Mouse (Mus musculus) gastrocnemius, postnatal 25 days (tissue): ENCODE measurements at regions not wholly inside any gene's neighbourhood (a gene's known extent, or its start where the extent isn't known, plus 50 kb on each side); places are given as distances from the start of the nearest gene placed in this dataset.

Experiments used
- DNase-seq: peaks from one replicate; pipeline ENCODE4 v3.0.0; 2022

DNA sequence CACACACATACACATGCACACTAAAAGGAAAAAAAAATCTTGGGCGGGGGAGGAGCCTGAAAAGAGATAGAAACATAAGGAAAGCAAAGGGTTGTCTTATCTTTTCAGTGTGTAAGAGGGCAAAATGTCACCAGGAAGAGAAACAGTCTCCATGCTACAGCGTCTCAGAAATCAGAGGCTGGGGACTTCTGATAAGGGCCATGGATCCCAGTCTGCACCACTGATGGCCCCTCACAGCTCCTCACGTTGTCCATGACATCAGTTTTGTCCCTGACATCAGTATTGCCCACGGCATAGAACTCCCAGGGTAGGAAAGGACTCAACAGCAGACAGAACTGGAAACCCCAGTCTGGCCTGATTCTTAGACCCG, 135.0 kb downstream of the 2410131K14Rik start:
- no peak for DNase-seq

GRCm38 (mm10) chr5:118380422-118381293, 135.6 kb downstream of the 2410131K14Rik start:
- peak; percentile 67 for DNase-seq

- peak; percentile 75 for DNase-seq
Measured at GRCm38 (mm10) chr5:118381294-118381675, 136.3 kb downstream of the 2410131K14Rik start.

DNA sequence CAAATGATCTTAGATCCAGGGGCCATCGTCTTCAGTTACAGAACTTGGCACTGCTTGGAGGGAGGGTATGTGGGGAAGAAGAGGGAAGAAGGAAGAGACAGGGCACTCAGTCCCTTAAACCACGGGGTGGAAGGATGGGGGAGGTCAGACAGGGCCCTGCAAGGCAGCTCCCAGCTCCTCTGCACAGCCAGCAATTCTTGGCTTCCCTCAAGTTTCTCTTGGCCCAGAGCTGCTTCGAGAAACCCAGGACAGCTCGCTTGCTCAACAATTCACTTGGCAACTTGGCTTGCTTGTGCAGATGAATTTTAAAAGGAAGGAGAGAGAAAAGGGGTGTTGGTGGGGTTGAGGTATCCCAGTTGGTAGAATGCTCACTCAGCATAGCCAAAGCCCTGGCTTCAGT, 141.1 kb downstream of the 2410131K14Rik start:
- peak; percentile 80 for DNase-seq

GRCm38 (mm10) chr5:118388419-118388818, 143.4 kb downstream of the 2410131K14Rik start:
- DNase-seq: no peak

DNA sequence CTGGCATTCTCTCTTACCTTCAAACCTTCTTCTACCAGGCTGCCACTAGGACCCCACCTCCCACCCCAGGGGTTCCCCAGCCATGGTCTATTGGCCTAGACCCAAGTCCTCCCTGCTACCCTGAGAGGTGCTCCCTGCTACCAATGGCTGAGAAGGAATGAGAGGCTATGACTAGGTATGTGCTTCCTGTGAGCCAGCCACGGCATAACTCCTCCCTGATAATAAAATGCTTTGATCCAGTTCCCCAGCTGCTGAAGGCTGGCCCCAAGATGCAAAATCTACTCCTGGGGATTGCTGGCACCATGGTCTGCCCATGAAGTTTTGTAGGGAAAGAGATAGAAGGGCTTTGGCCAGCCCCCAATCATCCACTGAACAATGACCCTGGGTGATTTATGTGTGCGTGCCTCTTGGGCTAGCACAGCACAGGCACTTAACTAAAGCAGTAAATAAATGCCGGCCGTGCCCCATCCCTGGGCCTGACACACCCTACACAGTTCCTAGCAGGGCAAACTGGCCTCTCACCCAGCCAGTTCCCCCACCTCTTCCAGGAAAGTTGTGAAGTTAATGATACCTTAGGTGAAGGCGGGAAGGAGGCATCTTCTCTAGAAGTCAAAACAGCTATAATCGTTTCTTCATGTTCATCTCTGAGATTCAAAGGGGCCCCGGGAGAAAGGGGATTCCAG, 145.8 kb downstream of the 2410131K14Rik start:
- DNase-seq: no peak

DNA sequence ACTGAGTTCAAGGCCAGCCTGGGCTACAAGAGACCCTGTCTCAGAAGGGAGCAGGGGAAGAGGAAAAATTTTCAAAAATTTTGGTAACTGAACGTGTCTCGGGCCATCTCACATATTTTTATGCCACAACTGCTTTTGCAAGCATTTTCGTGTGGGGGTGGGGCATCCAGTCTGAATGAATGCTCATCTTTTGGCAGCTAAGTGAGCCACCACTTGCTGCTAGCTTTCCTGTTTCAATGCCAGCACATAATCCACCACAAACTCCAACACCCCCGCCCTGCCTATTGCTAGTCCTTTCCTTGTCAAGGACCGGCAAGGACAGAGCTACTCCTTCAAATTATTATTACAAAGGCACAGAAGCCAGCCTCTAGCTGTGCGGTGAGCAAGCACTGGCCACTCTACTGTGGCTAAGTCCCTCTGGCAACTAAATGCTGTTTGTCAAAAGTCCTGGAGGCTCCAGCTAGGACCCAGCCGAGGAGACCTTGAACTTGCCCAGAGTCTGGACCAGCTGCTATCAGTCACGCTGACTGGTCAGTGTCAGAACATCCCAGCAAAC, 148.0 kb downstream of the 2410131K14Rik start:
- DNase-seq: no peak

GRCm38 (mm10) chr5:118394051-118394450, 149.0 kb downstream of the 2410131K14Rik start:
- DNase-seq: no peak

- no peak for DNase-seq
Measured at GRCm38 (mm10) chr5:118396004-118396725, 151.1 kb downstream of the 2410131K14Rik start.

DNA sequence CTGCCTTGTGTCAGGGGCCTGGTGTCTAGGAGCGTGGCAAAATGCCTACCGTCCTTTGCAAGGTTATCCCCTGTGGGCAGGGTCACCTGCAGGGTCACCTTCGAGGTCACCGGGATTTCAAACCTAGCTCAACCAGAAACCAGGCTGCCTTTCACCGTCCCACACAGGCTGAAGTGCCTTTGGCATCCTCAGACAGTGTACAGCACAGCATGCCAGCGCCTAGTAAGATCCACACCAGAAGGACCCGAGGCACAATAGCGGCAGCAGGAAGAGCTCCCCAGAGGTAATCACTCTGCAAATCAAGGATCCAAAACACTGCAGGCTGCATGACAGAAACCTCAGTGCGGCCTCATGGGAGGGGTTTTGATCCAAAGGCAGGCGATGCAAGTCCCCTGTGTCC, 155.9 kb downstream of the 2410131K14Rik start:
- no peak for DNase-seq

- DNase-seq: no peak
Measured at GRCm38 (mm10) chr5:118404398-118404797, 156.1 kb upstream of the Med13l start.

DNA sequence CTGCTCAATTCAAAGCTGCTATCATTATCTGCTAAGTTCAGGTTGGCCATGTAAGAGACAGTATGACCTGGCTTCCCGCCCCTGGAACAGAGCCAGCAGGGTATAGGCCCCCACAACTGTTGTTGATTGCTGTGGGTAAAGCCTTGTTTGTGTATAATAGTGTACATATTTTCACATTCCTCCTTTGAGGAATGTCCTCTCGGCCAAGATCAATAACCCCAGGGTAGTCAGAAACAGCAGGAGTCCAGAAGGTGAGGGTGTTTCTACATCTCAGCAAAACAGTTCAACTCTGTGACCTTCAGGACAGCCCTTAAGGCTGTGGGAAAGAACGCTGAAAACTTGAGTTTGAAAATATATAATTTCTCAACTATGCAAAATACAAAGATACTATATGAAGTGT, 155.1 kb upstream of the Med13l start:
- no peak for DNase-seq

DNA sequence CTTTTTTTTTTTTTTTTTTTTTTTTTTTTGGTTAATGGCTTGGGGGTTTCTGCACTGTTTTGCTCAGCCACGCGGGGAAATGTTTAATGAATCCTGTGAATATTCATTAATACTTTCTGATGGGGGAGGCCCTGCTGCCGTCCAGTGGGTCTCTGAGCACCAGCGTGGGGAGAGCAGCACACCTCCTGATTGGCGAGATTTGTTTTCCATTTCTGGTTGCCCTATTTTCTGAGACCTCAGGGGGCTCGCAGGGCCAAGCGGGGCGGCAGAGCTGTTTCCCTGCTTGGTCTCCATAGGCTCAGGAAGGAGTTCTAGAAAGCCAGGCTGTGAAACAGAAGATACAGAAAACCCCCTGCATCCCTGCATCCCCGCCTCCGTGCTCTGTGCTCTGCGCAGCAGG, 153.0 kb upstream of the Med13l start:
- no peak for DNase-seq

DNA sequence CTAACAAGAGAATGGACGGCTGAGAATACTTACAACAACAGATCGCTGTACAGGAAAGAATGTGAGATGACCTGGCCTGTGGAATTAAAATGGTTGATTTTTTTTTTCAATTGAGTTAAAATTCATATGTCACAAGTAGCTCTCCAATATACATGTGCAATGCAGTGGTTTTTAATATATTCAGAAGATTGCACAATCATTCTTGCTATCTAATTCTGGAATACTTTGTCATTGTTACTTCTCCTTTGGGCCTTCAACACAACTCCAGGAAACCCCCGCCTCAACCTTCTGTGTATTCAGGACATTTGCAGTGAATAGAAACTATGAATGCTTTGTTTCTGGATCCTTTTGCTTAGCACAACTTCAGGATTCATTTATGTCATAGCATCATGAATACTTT, 152.5 kb upstream of the Med13l start:
- no peak for DNase-seq

DNA sequence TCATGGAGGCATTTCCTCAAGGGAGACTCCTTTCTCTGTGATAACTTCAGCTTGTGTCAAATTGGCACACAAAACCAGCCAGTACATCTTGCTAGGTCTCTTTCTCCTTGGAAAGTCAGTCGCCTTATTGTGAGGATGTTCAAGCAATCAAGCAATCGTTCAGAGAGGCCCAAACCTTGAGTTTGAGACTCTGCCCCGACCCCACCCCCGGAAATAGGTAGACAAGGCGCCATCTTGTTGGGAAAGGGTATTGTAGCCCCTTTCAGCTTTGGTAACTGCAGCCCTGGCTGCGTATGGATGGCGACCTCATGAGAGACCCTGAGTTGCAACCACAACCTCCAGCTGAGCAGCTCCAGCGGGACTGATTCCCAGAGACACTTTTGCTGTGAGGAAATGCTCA, 151.7 kb upstream of the Med13l start:
- DNase-seq: no peak

DNA sequence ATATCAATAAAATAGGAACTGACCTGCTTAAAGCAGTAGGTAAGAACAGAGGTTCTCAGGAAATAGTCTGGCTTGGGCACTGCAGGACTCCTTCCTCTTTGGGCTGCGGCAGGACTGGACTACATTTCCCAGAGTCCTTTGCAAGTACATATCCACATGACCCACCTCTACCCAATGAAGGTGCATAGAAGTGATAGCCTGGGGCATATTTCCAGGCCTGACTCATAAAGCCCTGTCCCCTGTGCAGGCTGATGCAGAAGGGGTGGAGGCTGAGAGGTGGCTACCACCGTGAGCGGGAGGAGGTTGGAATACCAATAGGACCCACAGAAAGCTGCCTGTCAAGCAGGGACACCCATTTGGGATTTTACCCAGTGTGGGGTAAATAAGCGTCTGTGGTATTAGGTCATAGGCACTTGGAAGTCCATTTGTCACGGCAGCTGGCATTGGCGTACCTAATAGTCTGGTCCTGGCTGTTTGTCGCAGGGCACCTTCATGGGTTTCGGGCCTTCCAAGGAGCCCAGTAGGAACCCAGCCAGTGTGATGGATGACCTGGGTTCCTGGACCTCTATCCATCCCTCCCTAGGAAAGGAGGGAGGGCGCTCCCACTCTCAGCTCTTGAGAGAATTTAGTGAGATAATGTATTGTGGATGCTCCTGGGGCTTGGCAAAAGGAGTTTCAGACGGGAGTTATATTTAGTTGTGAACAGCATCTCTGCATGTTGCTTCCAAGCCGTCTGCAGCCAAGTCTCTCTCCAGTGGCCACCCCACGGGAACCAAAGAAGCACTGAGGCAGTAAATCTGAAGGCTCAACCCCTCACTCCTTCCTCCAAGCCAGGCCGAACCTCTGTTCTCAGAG, 146.8 kb upstream of the Med13l start:
- DNase-seq: peak; percentile 84

GRCm38 (mm10) chr5:118419344-118420037, 141.0 kb upstream of the Med13l start:
- no peak for DNase-seq

DNA sequence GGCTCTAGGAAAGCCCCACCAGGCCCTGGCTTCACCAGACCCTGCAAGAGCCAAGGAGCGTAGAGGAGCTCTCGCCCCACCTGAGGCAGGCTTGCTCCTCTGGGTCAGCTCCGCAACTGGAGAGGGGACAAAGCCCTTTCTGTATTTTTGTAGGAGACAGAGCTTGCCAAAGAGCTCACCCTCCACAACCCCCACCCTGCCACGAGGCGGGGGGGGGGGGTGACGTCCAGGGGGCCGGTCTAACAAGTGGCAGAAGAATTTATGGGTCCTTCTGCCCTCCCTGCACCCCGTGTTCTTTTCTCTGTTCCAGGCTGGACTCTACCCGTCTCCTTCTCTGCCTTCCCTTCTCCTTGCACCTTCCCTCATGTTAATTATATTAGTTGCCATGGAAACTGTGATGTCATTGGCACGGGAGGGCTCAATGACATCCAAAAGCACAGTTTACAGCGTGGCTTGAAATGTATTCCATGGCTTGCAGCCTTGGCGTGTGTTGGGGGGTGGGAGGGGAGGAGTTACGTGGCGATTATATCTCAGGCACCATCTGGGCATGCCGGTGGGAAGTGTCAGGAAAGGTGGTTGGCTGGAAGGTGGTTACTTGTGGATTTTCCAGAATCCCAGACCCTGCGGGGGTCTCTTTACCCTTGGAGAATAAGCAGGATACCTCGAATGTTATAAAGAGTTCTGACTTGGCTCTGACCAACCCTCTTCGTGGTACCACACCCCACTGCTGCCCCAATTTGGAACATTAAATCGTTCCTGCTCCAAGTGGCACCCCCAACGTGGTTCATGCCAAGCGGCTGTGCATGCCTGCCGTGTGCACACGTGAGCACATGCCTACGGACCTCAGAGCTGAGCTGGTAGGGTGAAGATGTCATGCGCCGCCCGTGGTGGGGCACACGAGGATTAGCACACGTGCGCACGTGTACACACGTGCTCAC, 138.3 kb upstream of the Med13l start:
- peak; percentile 67 for DNase-seq

DNA sequence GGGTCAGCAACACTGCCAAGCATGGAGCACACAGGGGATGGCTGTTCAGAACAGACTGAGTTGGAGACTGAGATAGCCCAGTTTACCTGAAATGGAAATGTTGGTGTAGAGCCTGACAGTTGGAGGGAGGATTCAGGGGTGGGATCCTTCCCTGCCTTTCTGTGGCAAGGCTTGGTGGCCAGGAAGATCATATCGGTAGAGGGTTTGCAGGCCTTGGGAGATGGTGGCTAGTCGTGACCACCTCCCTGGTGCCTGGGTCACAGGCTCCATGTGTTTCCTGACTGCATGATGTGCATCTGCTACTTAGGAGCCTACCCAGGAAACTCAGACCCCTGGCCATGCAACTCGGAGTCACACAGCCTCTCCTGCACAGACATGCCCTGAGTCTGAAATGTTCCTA, 136.3 kb upstream of the Med13l start:
- no peak for DNase-seq
